Mouse (Mus musculus) stomach, embryonic 16.5 days (tissue): ENCODE measurements around the gene Rimkla. TPM values are rescaled to one million over a fixed set of nuclear protein-coding genes. Genes with fewer than 3 reads are reported as not detected.

Source experiments
- polyA plus RNA-seq: library from polyadenylated mRNA; unstranded; fragments of >200 nt; fragmentation: Nextera tagmentation; extraction: Ambion mirVana; gene quantifications from 2 replicates; pipeline ENCODE4 v1.2.1, GENCODE M21; 2015

The Rimkla gene
- polyA plus RNA-seq, 1 experiment from 2014 or later = 0.77 TPM

Other genes with a start within 250 kb of the Rimkla start
- gene Cldn19, start 237.2 kb downstream of the Rimkla start, polyA plus RNA-seq = 0.10 and 0.27 TPM in 2 replicates
- gene Ybx1, start 198.0 kb downstream of the Rimkla start, polyA plus RNA-seq = 279 and 346 TPM in 2 replicates
- gene Ppih, start 172.1 kb downstream of the Rimkla start, polyA plus RNA-seq = 62.8 and 70.6 TPM in 2 replicates
- gene Ccdc30, start 77.1 kb downstream of the Rimkla start, polyA plus RNA-seq = 4.7 and 6.7 TPM in 2 replicates
- gene Ppcs, start 70.2 kb downstream of the Rimkla start, polyA plus RNA-seq = 32.5 and 34.6 TPM in 2 replicates
- 0.21 and 0.70 TPM in 2 replicates for gene Zmynd12, start 69.8 kb downstream of the Rimkla start, polyA plus RNA-seq
- 18.1 and 18.9 TPM in 2 replicates for gene Foxj3, start 44.4 kb upstream of the Rimkla start, polyA plus RNA-seq
- 2.8 and 3.2 TPM in 2 replicates for gene Frg2f1, start 46.9 kb upstream of the Rimkla start, polyA plus RNA-seq
- gene Guca2a, start 145.1 kb upstream of the Rimkla start, polyA plus RNA-seq = 8.6 and 10.7 TPM in 2 replicates
- 4.3 and 6.9 TPM in 2 replicates for gene Guca2b, start 166.3 kb upstream of the Rimkla start, polyA plus RNA-seq
- gene Hivep3, start 241.2 kb upstream of the Rimkla start, polyA plus RNA-seq = 8.8 and 9.1 TPM in 2 replicates